Mouse (Mus musculus) midbrain, embryonic 13.5 days (tissue): ENCODE measurements around the gene Coq10b. TPM values are rescaled to one million over a fixed set of nuclear protein-coding genes. Genes with fewer than 3 reads are reported as not detected.
"Not testable (repeated sequence)": the region's sequence is repeated elsewhere in the genome, so short reads cannot be mapped to it uniquely, and the experiment has no call there.

Experiments
- ATAC-seq: fragments of 200-750 bp; cut with Nextera tagmentation; 2 replicates; pipeline ENCODE4 v1.8.0; 2017; ENCODE audit warnings: mild to moderate bottlenecking, moderate TSS enrichment, moderate library complexity
- H3K27ac ChIP-seq: fragments of 300-500 bp; sonication (generic); 2 replicates; pipeline ENCODE4 v1.5.1; 2015; ENCODE audit warnings: inconsistent platforms, mild to moderate bottlenecking, moderate library complexity
- H3K27me3 ChIP-seq: fragments of 300-500 bp; sonication (generic); 2 replicates; pipeline ENCODE4 v1.6.1; 2015; ENCODE audit warnings: mild to moderate bottlenecking, inconsistent platforms
- H3K36me3 ChIP-seq: fragments of 300-500 bp; sonication (generic); 2 replicates; pipeline ENCODE4 v1.6.1; 2015; ENCODE audit warnings: mild to moderate bottlenecking, inconsistent platforms
- H3K4me1 ChIP-seq: fragments of 300-500 bp; sonication (generic); replicated peaks from 2 replicates; pipeline ENCODE4 v1.6.1; 2015; ENCODE audit warnings: inconsistent platforms
- H3K4me2 ChIP-seq: fragments of 300-500 bp; sonication (generic); replicated peaks from 2 replicates; pipeline ENCODE4 v1.6.1; 2015; ENCODE audit warnings: moderate library complexity, mild to moderate bottlenecking, inconsistent platforms
- H3K4me3 ChIP-seq: fragments of 300-500 bp; sonication (generic); replicated peaks from 2 replicates; pipeline ENCODE4 v1.5.1; 2015; ENCODE audit warnings: mild to moderate bottlenecking, inconsistent platforms
- H3K9ac ChIP-seq: fragments of 300-500 bp; sonication (generic); replicated peaks from 2 replicates; pipeline ENCODE4 v1.6.1; 2015; ENCODE audit warnings: mild to moderate bottlenecking, inconsistent platforms
- H3K9me3 ChIP-seq: fragments of 300-500 bp; sonication (generic); 2 replicates; pipeline ENCODE4 v1.6.1; 2016; ENCODE audit warnings: mild to moderate bottlenecking, inconsistent platforms
- WGBS: fragments of 180-500 bp; shearing (Covaris S2); methylation state at CpG from one replicate; pipeline ENCODE4 v1.1.7; 2015; 5-methylcytosine and 5-hydroxymethylcytosine counted together
- polyA plus RNA-seq: library from polyadenylated mRNA; unstranded; fragments of >200 nt; fragmentation: Nextera tagmentation; extraction: Ambion mirVana; gene quantifications from 2 replicates; pipeline ENCODE4 v1.2.1, GENCODE M21; 2015

Coq10b gene
- polyA plus RNA-seq, 1 experiment from 2014 or later = 33.1 TPM

GRCm38 (mm10) chr1:55072328-55072727, 19.8 kb downstream of the Coq10b start:
- H3K36me3 ChIP-seq = peaks cover 57% of the 10 kb centered on the region
- ATAC-seq = not testable (repeated sequence)

GRCm38 (mm10) chr1:55074757-55075156, 22.2 kb downstream of the Coq10b start:
- WGBS = 60% methylated on average over 2 of the region's 2 CpGs
- Histone ChIP-seq H3K9ac (no peak overlapping the region), H3K4me3 (no peak overlapping the region), H3K36me3 (peaks cover 63% of the 10 kb centered on the region), H3K9me3 (no peaks in the 10 kb centered on the region), H3K4me2 (no peak overlapping the region), H3K27ac (no peak overlapping the region), H3K27me3 (no peaks in the 10 kb centered on the region), H3K4me1 (no peaks in the 10 kb centered on the region)
- 0 out of 2 replicates have a peak, but pooled peaks have one; percentile 27 for ATAC-seq

More at GRCm38 (mm10) chr1:55072328-55072727, 19.8 kb downstream of the Coq10b start:
- not testable (repeated sequence) for H3K4me2 ChIP-seq, H3K4me1 ChIP-seq, H3K27ac ChIP-seq, H3K4me3 ChIP-seq, H3K9me3 ChIP-seq, H3K27me3 ChIP-seq, H3K9ac ChIP-seq

GRCm38 (mm10) chr1:55075652-55076394, 23.3 kb downstream of the Coq10b start:
- WGBS = 77% methylated on average over 5 of the region's 5 CpGs
- Histone ChIP-seq H3K4me3 (no peak overlapping the region), H3K9ac (no peak overlapping the region), H3K27ac (no peak overlapping the region), H3K4me1 (no peaks in the 10 kb centered on the region), H3K36me3 (peaks cover 69% of the 10 kb centered on the region), H3K27me3 (no peaks in the 10 kb centered on the region), H3K9me3 (no peaks in the 10 kb centered on the region), H3K4me2 (no peak overlapping the region)
- no peak for ATAC-seq

GRCm38 (mm10) chr1:55076395-55076743, 23.8 kb downstream of the Coq10b start:
- H3K4me3 ChIP-seq = no peak overlapping the region
- no peaks in the 10 kb centered on the region for H3K27me3 ChIP-seq
- H3K27ac ChIP-seq = no peak overlapping the region
- no peak overlapping the region for H3K4me2 ChIP-seq
- no peaks in the 10 kb centered on the region for H3K9me3 ChIP-seq
- H3K4me1 ChIP-seq = no peaks in the 10 kb centered on the region
- H3K9ac ChIP-seq = no peak overlapping the region
- no peak for ATAC-seq
- peaks cover 69% of the 10 kb centered on the region for H3K36me3 ChIP-seq

GRCm38 (mm10) chr1:55076849-55077516, 24.4 kb downstream of the Coq10b start:
- no peak overlapping the region for H3K4me2 ChIP-seq
- H3K9me3 ChIP-seq = no peaks in the 10 kb centered on the region
- 0 out of 2 replicates have a peak, but pooled peaks have one; percentile 20 for ATAC-seq
- no peaks in the 10 kb centered on the region for H3K4me1 ChIP-seq
- H3K36me3 ChIP-seq = peaks cover 69% of the 10 kb centered on the region
- 77% methylated on average over 2 of the region's 2 CpGs for WGBS
- H3K9ac ChIP-seq = no peak overlapping the region
- no peak overlapping the region for H3K4me3 ChIP-seq
- no peaks in the 10 kb centered on the region for H3K27me3 ChIP-seq
- H3K27ac ChIP-seq = no peak overlapping the region

- WGBS = 94% methylated on average over 4 of the region's 4 CpGs
- Histone ChIP-seq H3K27ac (no peak overlapping the region), H3K27me3 (no peaks in the 10 kb centered on the region), H3K4me3 (no peak overlapping the region), H3K4me2 (no peak overlapping the region), H3K9ac (no peak overlapping the region), H3K4me1 (peaks cover 7% of the 10 kb centered on the region), H3K9me3 (no peaks in the 10 kb centered on the region), H3K36me3 (peaks cover 83% of the 10 kb centered on the region)
- no peak for ATAC-seq
Measured at GRCm38 (mm10) chr1:55079677-55080076, 27.1 kb downstream of the Coq10b start.

- no peak overlapping the region for H3K4me3 ChIP-seq
- no peaks in the 10 kb centered on the region for H3K9me3 ChIP-seq
- 75% methylated on average over 1 of the region's 1 CpGs for WGBS
- no peak overlapping the region for H3K27ac ChIP-seq
- no peak overlapping the region for H3K4me2 ChIP-seq
- peaks cover 74% of the 10 kb centered on the region for H3K36me3 ChIP-seq
- no peak overlapping the region for H3K9ac ChIP-seq
- H3K4me1 ChIP-seq = peaks cover 31% of the 10 kb centered on the region
- ATAC-seq = no peak
- no peaks in the 10 kb centered on the region for H3K27me3 ChIP-seq
Measured at GRCm38 (mm10) chr1:55082106-55082505, 29.5 kb downstream of the Coq10b start.

GRCm38 (mm10) chr1:55085781-55086366, 33.3 kb downstream of the Coq10b start:
- Histone ChIP-seq H3K27ac (no peak overlapping the region), H3K4me3 (peak overlapping the region; percentile 95; the same call in 1 of the 2 replicates), H3K4me1 (peaks cover 47% of the 10 kb centered on the region), H3K36me3 (peaks cover 39% of the 10 kb centered on the region), H3K9me3 (no peaks in the 10 kb centered on the region), H3K4me2 (peak overlapping the region; percentile 98), H3K9ac (no peak overlapping the region; the same call in 1 of the 2 replicates), H3K27me3 (no peaks in the 10 kb centered on the region)
- 58% methylated on average over 7 of the region's 7 CpGs for WGBS
- ATAC-seq = no peak

- no peaks in the 10 kb centered on the region for H3K9me3 ChIP-seq
- peaks cover 35% of the 10 kb centered on the region for H3K36me3 ChIP-seq
- ATAC-seq = no peak
- peak overlapping the region; percentile 97 for H3K27ac ChIP-seq
- peak overlapping the region; percentile 98 for H3K4me2 ChIP-seq
- no peaks in the 10 kb centered on the region for H3K27me3 ChIP-seq
- H3K4me3 ChIP-seq = peak overlapping the region; percentile 95
- peaks cover 47% of the 10 kb centered on the region for H3K4me1 ChIP-seq
- peak overlapping the region; percentile 95 for H3K9ac ChIP-seq
- WGBS = 1% methylated on average over 13 of the region's 13 CpGs
Measured at GRCm38 (mm10) chr1:55086868-55087400, 34.4 kb downstream of the Coq10b start.

- Histone ChIP-seq H3K27ac (peak overlapping the region; percentile 97), H3K9me3 (no peaks in the 10 kb centered on the region), H3K4me1 (peaks cover 47% of the 10 kb centered on the region), H3K36me3 (peaks cover 33% of the 10 kb centered on the region), H3K9ac (peak overlapping the region; percentile 95), H3K27me3 (no peaks in the 10 kb centered on the region), H3K4me2 (peak overlapping the region; percentile 98), H3K4me3 (peak overlapping the region; percentile 95)
- ATAC-seq = peak; percentile 87
- under 1% methylated on average over 45 of the region's 57 CpGs for WGBS
Measured at GRCm38 (mm10) chr1:55087401-55087904, 34.9 kb downstream of the Coq10b start.

GRCm38 (mm10) chr1:55087932-55088610, 35.5 kb downstream of the Coq10b start, which contains the start of the genes Hspe1 and Hspd1:
Gene Hspe1, plus strand, starts transcription at chr1:55088132.
Gene Hspd1, minus strand, starts transcription at chr1:55088243.
- no peaks in the 10 kb centered on the region for H3K9me3 ChIP-seq
- peak within 1 kb of the TSS; percentile 95 for H3K9ac ChIP-seq
- peak within 1 kb of the TSS; percentile 98 for H3K4me2 ChIP-seq
- peaks cover 27% of the 10 kb centered on the region for H3K36me3 ChIP-seq
- peak; percentile 96 for ATAC-seq
- WGBS = 0% methylated on average over 69 of the region's 76 CpGs
- peaks cover 47% of the 10 kb centered on the region for H3K4me1 ChIP-seq
- H3K27ac ChIP-seq = peak within 1 kb of the TSS; percentile 97
- H3K4me3 ChIP-seq = peak within 1 kb of the TSS; percentile 95
- H3K27me3 ChIP-seq = no peaks in the 10 kb centered on the region
